Mouse (Mus musculus): Measurements from ENCODE around the gene Zhx3.

Gene Zhx3

DNA sequence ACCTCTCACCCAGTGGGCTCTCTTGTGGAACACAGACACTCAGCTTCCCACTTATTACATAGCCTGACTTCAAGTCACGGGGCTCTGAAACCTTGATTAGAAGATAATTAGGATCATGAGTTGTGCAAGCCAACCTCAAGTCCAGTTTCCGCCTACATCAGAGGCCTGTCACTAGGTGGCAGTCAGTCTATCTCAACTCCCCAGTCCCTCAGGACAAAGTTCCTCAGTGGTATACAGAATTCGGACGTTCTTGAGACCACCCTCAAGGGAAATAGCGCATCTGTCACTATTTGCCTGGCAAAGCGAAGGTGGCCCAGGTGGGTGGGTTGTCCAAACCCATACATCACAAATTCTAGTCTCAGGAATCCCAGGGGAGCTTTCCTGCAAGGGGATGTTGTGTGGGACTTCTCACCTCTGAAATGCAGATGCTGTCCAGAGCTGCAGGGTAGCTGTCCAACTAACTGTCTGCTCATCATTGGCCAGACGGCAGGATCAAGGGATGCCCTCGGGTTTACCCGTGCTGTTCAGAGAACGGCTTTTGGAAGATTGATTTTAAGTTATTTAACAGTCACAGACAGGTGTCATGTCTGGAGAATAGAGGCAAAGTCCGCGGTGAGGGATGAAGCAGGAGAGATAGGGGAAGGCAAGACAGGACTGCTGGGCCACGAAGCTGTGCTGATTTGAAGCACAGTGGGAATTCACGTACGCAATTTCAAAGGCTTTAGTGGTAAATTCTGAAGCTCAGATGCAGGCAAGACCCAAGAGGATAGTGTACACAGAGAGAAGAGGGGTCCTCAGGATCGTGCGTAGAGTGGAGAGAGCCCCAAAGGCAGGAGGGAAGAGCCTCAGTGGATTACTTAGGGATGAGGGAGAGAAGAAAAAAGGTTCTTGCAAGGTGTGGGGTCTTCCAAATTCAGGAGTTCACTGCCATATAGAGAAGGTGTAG is 142.7 kb downstream of the Zhx3 start:
- peak; percentile 58 for DNase-seq (ENCODE audit: inconsistent ontology term)

DNA sequence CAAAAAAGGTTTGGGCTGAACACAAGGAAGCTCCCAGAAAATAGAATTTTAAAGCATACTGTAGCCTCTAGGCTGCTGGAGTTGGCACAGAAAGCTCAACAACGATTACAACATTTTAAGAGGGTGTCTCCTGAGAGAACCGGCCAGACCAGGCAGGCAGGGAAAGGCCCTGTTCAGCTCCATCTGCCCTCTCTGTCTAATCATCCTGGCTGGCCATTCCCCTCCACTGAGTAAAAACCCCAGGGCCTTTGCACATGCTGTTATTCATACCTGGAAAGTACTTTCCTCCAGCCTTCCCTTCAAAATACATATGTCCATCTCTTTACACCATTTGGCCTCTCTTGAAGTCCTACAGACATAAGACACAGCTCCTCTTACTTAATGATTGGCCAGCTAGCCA is 143.4 kb downstream of the Zhx3 start:
- no peak for DNase-seq (ENCODE audit: inconsistent ontology term)

DNA sequence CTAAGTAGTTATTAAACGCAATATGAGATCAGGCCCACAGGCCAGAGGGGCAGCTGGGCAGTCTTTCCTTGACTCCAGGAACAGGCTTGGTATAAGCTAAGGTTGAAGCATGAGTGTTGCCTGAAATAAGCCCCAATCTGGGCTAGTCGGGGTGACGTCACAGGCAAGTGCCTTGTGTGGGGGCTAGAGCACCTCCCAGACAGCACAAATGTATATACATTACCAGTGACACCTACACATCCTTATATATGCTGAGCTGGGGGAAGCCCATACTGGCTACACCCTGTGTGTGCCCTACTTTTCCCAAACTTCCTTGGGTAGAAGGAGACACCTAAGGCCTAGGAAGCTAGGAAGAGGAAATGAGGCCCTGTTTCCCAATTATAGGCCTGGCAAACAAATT is 143.8 kb downstream of the Zhx3 start:
- DNase-seq (ENCODE audit: inconsistent ontology term): no peak

- DNase-seq (ENCODE audit: inconsistent ontology term): no peak
These were observed 146.6 kb downstream of the Zhx3 start for GRCm38 (mm10) chr2:160725877-160726864.

GRCm38 (mm10) chr2:160724536-160724935 is 148.3 kb downstream of the Zhx3 start:
- DNase-seq (ENCODE audit: inconsistent ontology term): no peak

DNA sequence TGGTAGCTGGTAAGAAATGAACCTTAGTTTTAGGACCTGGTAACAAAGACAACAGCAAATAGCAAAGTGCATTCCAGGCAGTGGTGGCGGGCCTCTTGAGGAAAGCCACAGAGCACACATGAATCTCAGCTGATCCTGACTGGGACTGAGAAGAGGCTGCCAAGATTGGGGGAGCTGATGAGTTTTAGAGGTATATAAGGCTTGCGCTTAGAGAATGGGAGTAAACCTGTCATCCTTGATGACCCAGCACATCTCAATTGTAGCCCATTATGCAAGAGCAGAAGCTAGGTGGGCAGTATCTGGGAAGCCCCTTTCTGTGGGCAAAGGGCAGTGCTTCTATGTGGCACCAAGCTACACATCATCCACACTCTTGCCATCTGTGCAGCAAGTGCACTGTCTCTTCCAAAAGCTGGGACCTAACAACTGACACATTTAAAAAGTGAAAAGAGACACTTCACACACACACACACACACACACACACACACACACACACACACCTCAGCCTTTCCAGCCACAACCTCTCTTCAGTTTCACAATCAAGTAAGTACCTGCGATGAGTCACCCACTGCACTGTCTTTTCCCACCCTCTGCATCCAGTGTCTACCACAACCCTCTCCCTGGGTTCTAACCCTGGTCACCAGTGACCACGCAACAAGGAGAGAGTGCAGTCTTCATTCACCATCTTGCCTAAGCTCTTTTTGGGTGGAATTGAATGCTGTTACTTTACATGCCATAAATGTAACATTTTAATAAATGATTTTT is 149.0 kb downstream of the Zhx3 start:
- DNase-seq (ENCODE audit: inconsistent ontology term): no peak

- DNase-seq (ENCODE audit: inconsistent ontology term): no peak
These were observed 150.1 kb downstream of the Zhx3 start for GRCm38 (mm10) chr2:160722714-160723113.

DNA sequence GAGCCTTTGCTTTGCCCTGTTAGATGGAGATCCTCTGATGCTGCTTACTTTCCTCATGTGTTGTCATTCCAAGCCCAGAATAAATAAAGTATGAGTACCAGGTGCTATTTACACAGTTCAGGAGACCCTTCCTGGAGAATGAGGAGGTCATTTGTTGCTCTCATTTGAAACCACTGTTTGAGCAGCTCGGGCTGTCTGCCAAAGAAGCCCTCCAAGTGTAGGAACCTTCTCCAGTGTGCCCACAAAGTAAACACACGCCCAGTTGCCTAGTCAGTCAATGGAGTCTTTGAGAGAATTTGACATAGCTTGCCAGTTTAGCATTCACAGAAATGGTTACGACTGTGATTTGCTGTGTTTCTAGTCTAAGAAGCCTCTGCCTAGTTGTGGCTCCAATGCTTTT is 154.0 kb downstream of the Zhx3 start:
- no peak for DNase-seq (ENCODE audit: inconsistent ontology term)

DNA sequence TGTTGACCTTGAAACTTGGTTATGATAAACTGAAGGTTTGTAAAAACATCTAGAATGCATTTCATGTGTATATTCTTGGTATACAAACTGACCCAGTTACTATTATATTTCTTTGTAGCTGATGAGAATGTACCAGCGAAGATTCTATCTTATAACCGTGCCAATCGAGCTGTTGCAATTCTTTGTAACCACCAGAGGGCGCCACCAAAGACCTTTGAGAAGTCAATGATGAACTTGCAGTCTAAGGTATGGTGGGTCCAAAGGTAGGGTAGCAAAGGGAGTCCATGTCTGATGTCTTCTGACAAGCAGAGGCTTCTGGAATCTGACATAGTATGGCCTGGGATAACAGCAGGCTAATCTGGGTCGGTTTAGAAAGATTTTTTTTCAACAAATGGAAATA is 155.5 kb downstream of the Zhx3 start:
- no peak for DNase-seq (ENCODE audit: inconsistent ontology term)

DNA sequence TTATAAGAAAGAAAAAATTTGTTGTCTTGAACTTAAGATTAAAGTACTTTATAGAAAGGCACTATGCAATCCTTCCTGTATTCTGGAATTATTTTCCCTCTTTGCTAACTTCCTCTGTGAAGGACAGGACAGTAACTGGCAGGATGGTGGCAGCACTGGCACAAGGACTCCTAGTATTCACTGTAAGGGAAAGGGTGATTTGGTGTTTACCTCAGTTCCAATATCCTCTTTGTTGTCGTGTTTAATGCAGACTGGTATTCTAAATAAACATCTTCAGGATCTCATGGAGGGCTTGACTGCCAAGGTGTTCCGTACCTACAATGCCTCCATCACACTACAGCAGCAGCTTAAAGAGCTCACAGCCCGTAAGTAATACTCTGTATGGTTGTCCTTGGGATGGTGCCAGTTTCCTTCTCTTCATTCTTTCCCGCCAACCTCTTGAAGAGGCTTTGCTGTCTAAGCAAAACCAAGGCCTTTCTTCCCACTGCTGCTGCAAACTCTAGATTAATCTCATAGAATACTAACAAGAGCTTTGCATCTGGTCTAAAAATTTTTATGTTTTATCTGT is 157.3 kb downstream of the Zhx3 start:
- no peak for DNase-seq (ENCODE audit: inconsistent ontology term)

DNA sequence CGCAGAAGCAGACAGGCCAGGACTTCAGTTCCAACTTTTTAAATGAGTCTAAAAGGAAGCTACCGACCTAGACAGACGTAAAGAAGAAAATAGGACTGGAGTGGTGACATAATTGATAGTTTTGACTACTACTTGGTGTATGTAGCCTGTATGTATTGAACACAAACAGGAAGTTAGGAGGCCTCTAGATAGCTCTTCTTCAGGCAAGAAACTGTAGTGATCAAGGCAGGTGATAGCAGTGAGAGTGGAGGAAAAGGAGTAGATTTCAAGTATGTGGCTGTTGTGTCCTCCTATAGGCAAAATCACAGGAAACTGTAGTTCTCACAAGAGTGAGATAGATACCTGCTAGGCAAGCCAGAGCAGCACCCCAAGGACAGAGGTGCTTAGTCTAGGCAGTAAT is 165.1 kb downstream of the Zhx3 start:
- DNase-seq (ENCODE audit: inconsistent ontology term): no peak

DNA sequence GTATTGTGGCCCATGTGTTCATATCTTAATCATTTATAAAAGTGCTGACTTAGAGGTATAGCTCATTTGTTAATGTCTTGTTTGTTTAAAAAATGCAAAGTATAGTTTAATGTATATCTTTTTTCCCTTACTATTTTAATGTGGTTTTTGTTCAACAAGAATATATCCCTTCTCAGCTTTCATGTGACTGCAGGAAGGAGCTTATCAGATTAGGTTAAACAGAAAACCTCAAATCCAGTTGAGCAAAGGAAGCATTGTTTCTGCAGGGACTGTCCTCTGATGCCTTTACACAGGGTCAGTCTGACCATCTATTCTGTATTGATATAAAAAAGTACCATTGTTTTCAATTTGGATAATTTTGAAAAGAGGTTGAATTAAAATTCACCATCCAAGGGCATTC is 170.0 kb downstream of the Zhx3 start:
- DNase-seq (ENCODE audit: inconsistent ontology term): no peak

- DNase-seq (ENCODE audit: inconsistent ontology term): no peak
These were observed 171.2 kb downstream of the Zhx3 start for GRCm38 (mm10) chr2:160701603-160702002.

- peak; percentile 48 for DNase-seq (ENCODE audit: inconsistent ontology term)
These were observed 172.5 kb downstream of the Zhx3 start for GRCm38 (mm10) chr2:160700271-160700670.

All from Muller cell, postnatal 12 days (primary cell).